Mouse (Mus musculus) A20 (cell line): ENCODE data around the gene Hira.
A peak's percentile ranks its signal among the peaks of the same experiment; 100 is the strongest.

Experiments
- DNase-seq: peaks from one replicate; pipeline ENCODE4 v3.0.0-alpha.2; 2011; ENCODE audit warnings: low read depth, low spot score

The Hira gene

DNA sequence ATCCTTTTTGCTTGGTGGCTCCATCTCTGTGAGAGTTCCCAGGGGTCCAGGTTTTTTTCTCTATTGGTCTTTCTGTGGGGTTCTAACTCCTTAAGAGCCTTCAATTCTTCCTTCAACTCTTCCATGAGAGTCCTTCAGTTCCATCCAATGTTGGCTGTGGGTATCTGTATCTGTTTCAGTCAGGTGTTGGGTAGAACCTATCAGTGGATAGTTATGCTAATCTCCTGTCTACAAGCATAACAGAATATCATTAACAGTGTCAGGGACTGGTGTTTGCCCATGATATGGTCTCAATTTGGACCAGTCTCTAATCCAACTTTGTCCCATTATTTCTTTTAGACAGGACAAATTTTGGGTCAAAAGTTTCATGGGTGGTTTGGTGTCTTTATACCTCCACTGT is 137.8 kb downstream of the Hira start:
- peak; percentile 28 for DNase-seq
